ENCODE assay signal across 9 mouse cellular contexts in the genomic region with DNA sequence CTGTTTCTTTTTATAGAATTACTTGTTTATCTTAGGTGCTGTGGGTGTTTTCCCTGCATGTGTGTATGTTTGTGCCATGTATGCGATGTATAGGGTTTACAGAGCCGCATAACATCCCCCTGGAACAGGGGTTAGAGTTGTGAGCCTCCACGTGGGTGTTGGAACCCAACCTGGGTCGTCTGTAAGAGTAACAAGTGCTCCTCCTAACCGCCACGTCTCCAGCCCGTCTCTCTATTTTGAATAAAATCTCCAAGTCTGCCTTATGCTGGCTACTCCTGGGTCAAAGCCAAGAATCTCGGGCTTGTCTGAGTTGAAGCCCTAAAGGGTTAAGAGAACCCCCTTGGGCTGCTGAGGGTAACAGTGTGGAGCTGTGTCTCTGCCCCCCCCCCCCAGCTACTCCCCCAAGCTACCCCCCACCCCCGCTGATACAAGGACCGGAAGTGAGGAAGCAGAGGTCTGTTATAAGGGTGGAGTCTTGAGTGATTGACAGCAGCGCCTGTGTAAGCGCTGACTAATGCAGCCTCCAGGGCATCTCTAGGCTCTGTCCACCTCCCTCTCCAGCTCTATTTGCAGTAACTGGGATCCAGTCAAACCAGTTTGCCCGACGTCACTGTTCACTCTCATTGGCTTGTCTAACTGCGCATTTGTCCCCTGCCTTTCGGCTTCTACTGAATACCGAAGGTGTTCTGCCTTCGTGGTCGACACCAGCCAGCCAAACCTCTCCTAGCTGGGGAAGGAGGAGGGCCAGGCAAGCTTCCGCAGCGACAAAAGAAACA. TPM values are rescaled to one million over a fixed set of nuclear protein-coding genes. Genes with fewer than 3 reads are reported as not detected.
DNase-seq lines count a peak whose midpoint lies in the region; ATAC-seq and TF ChIP-seq lines count a peak whose summit lies in the region.
"Had no signal": no experiment of that assay in that cellular context is flagged by ENCODE, and none has a peak within 500 bp of the region (broad histone marks: within the 10 kb centered on the region; RNA-seq: fewer than 3 reads in every experiment).

No protein-coding gene starts in this region.

- TF ChIP-seq CTCF in Patski (IDR thresholded peaks at IDR 0.05) = no peak

- in situ Hi-C loops in Patski (cut with MboI; ENCODE audit: low pct_unique_long_range_greater_than_20kb) = no loop called here

- no peak overlapping the region for H3K27ac ChIP-seq in limb, embryonic 11.5 days (replicated peaks; ENCODE audit: low read depth, low read length)
- peak overlapping the region; percentile 35; the same call in 1 of the 2 replicates for H3K27ac ChIP-seq in midbrain, embryonic 11.5 days (ENCODE audit: low read depth, low read length)

- CTCF ChIA-PET in Patski (lab: Charles Lee) = no interaction called here

- 0 out of 2 replicates have a peak overlapping the region, but pooled peaks have one; percentile 10 for H3K4me3 ChIP-seq in limb, embryonic 11.5 days (ENCODE audit: low read depth, low read length)
- peak overlapping the region; percentile 16; the same call in 1 of the 2 replicates for H3K4me3 ChIP-seq in midbrain, embryonic 11.5 days (ENCODE audit: low read depth, low read length)

- peak overlapping the region; percentile 47 for H3K4me2 ChIP-seq in limb, embryonic 11.5 days (ENCODE audit: low read depth, severe bottlenecking)
- peak overlapping the region; percentile 35 for H3K4me2 ChIP-seq in midbrain, embryonic 11.5 days

- POLR2A ChIA-PET in Patski (lab: Charles Lee) = interaction anchor here (0.6 kb wide), 1 partner anchor 22 kb away, joined by 4 read pairs; no protein-coding TSS in a partner anchor

- H3K27me3 ChIP-seq in Patski = no peaks in the 10 kb centered on the region
- no peaks in the 10 kb centered on the region for H3K27me3 ChIP-seq in limb, embryonic 11.5 days (ENCODE audit: control insufficient read depth, insufficient read depth, low read length)
- 0 out of 2 replicates have a peak, but pooled peaks cover 2% of the 10 kb centered on the region for H3K27me3 ChIP-seq in midbrain, embryonic 11.5 days (ENCODE audit: control insufficient read depth, insufficient read depth, low read length)

- 8% methylated on average over 21 of the region's 21 CpGs for WGBS in limb, embryonic 11.5 days
- 8% methylated on average over 21 of the region's 21 CpGs for WGBS in midbrain, embryonic 11.5 days

- H3K9ac ChIP-seq in limb, embryonic 11.5 days (ENCODE audit: low read length) = peak overlapping the region; percentile 40
- peak overlapping the region; percentile 62 for H3K9ac ChIP-seq in midbrain, embryonic 11.5 days (ENCODE audit: low read length)

- no peaks in the 10 kb centered on the region for H3K9me3 ChIP-seq in limb, embryonic 11.5 days (ENCODE audit: control insufficient read depth, low read length)
- H3K9me3 ChIP-seq in midbrain, embryonic 11.5 days (ENCODE audit: control insufficient read depth, low read length) = no peaks in the 10 kb centered on the region

- H3K36me3 ChIP-seq in limb, embryonic 11.5 days (ENCODE audit: control insufficient read depth, insufficient read depth, low read length) = no peaks in the 10 kb centered on the region
- H3K36me3 ChIP-seq in midbrain, embryonic 11.5 days (ENCODE audit: control insufficient read depth, insufficient read depth, low read length) = no peaks in the 10 kb centered on the region

- DNase-seq in 3T3-L1 (ENCODE audit: low read depth, low spot score) = peak; percentile 98
- no peak for DNase-seq in Patski (ENCODE audit: low read depth, low spot score)
- DNase-seq in cerebellum, postnatal 14 days = peak; percentile 73 to 75
- peak; percentile 81 for DNase-seq in gastrocnemius, postnatal 25 days
- DNase-seq in limb, embryonic 11.5 days (ENCODE audit: low spot score) = peak; percentile 63
- DNase-seq in midbrain, embryonic 11.5 days (ENCODE audit: low spot score, missing footprints) = peak; percentile 92
- DNase-seq in testis, postnatal 14 days (ENCODE audit: low spot score) = peak; percentile 49

- peaks cover 16% of the 10 kb centered on the region; the same call in 1 of the 2 replicates for H3K4me1 ChIP-seq in limb, embryonic 11.5 days (ENCODE audit: control insufficient read depth, insufficient read depth, low read length)
- peaks cover 24% of the 10 kb centered on the region for H3K4me1 ChIP-seq in midbrain, embryonic 11.5 days (ENCODE audit: control insufficient read depth, insufficient read depth, low read length)

- ATAC-seq in Patski = peak; percentile 69
- ATAC-seq in inflammation-experienced regulatory T-cells, adult 6 months = peak; percentile 99
- peak; percentile 67; the same call in 1 of the 2 replicates for ATAC-seq in limb, embryonic 11.5 days (ENCODE audit: insufficient number of reproducible peaks, low FRiP score, low TSS enrichment, low read depth)
- peak; percentile 92 for ATAC-seq in midbrain, embryonic 11.5 days (ENCODE audit: low FRiP score)

RNA-seq across cellular contexts. Expression of gene 1700122O11Rik, which starts 36.3 kb away (rescaled TPM):
- not detected for polyA plus RNA-seq in Patski (2021)
- total RNA-seq in gastrocnemius, postnatal 25 days (2021) = not detected
- polyA plus RNA-seq in inflammation-experienced regulatory T-cells, adult 6 months (2017; shearing (Covaris generic)) = not detected
- not detected in 2 replicates for polyA plus RNA-seq in limb, embryonic 11.5 days (2014; fragmentation: Nextera tagmentation; extraction: Ambion mirVana)
- polyA plus RNA-seq in midbrain, embryonic 11.5 days (2014; fragmentation: Nextera tagmentation; extraction: Ambion mirVana) = not detected in 2 replicates
- total RNA-seq: layer of hippocampus, adult 18-20 months had no signal
